Mouse (Mus musculus) intestine, embryonic 15.5 days (tissue): ENCODE measurements at regions not wholly inside any gene's neighbourhood (a gene's known extent, or its start where the extent isn't known, plus 50 kb on each side); places are given as distances from the start of the nearest gene placed in this dataset.
"Not testable (repeated sequence)": the region's sequence is repeated elsewhere in the genome, so short reads cannot be mapped to it uniquely, and the experiment has no call there.

Source experiments
- ATAC-seq: fragments of 200-750 bp; cut with Nextera tagmentation; 2 replicates; pipeline ENCODE4 v1.8.0; 2017; ENCODE audit warnings: moderate TSS enrichment, moderate library complexity
- H3K27ac ChIP-seq: fragments of 300-500 bp; sonication (generic); 2 replicates; pipeline ENCODE4 v1.5.1; 2015; ENCODE audit warnings: mild to moderate bottlenecking, inconsistent platforms
- H3K27me3 ChIP-seq: fragments of 300-500 bp; sonication (generic); replicated peaks from 2 replicates; pipeline ENCODE4 v1.6.1; 2015; ENCODE audit warnings: inconsistent platforms
- H3K36me3 ChIP-seq: fragments of 300-500 bp; sonication (generic); 2 replicates; pipeline ENCODE4 v1.6.1; 2015; ENCODE audit warnings: inconsistent platforms
- H3K4me1 ChIP-seq: fragments of 300-500 bp; sonication (generic); replicated peaks from 2 replicates; pipeline ENCODE4 v1.6.1; 2015; ENCODE audit warnings: inconsistent platforms
- H3K4me2 ChIP-seq: fragments of 300-500 bp; sonication (generic); replicated peaks from 2 replicates; pipeline ENCODE4 v1.6.1; 2015; ENCODE audit warnings: mild to moderate bottlenecking, inconsistent platforms
- H3K4me3 ChIP-seq: fragments of 300-500 bp; sonication (generic); replicated peaks from 2 replicates; pipeline ENCODE4 v1.5.1; 2015; ENCODE audit warnings: inconsistent platforms
- H3K9ac ChIP-seq: fragments of 300-500 bp; sonication (generic); 2 replicates; pipeline ENCODE4 v1.6.1; 2015; ENCODE audit warnings: inconsistent platforms
- H3K9me3 ChIP-seq: fragments of 300-500 bp; sonication (generic); 2 replicates; pipeline ENCODE4 v1.6.1; 2016; ENCODE audit warnings: inconsistent platforms
- WGBS: fragments of 180-500 bp; shearing (Covaris S2); methylation state at CpG from one replicate; pipeline ENCODE4 v1.1.7; 2015; 5-methylcytosine and 5-hydroxymethylcytosine counted together

GRCm38 (mm10) chr12:19125541-19125940 is 611.2 kb downstream of the 5730507C01Rik start:
- no peaks in the 10 kb centered on the region for H3K27me3 ChIP-seq
- H3K4me2 ChIP-seq = no peak overlapping the region
- H3K9me3 ChIP-seq = no peaks in the 10 kb centered on the region; the same call in 1 of the 2 replicates
- no peak for ATAC-seq
- H3K36me3 ChIP-seq = no peaks in the 10 kb centered on the region
- H3K9ac ChIP-seq = no peak overlapping the region
- no peak overlapping the region for H3K27ac ChIP-seq
- no peak overlapping the region for H3K4me3 ChIP-seq
- no peaks in the 10 kb centered on the region for H3K4me1 ChIP-seq
- WGBS = 66% methylated on average over 4 of the region's 4 CpGs

GRCm38 (mm10) chr12:19175631-19176030 is 661.3 kb downstream of the 5730507C01Rik start:
- H3K4me3 ChIP-seq = no peak overlapping the region
- H3K4me2 ChIP-seq = no peak overlapping the region
- H3K36me3 ChIP-seq = no peaks in the 10 kb centered on the region
- no peaks in the 10 kb centered on the region; the same call in 1 of the 2 replicates for H3K9me3 ChIP-seq
- H3K27me3 ChIP-seq = no peaks in the 10 kb centered on the region
- no peak for ATAC-seq
- H3K27ac ChIP-seq = no peak overlapping the region
- no peak overlapping the region for H3K9ac ChIP-seq
- WGBS = 13% methylated on average over 42 of the region's 43 CpGs
- H3K4me1 ChIP-seq = no peaks in the 10 kb centered on the region

- no peak overlapping the region for H3K4me3 ChIP-seq
- no peaks in the 10 kb centered on the region for H3K9me3 ChIP-seq
- no peaks in the 10 kb centered on the region for H3K4me1 ChIP-seq
- no peak for ATAC-seq
- H3K27me3 ChIP-seq = no peaks in the 10 kb centered on the region
- H3K9ac ChIP-seq = no peak overlapping the region
- H3K36me3 ChIP-seq = no peaks in the 10 kb centered on the region
- no peak overlapping the region for H3K4me2 ChIP-seq
- 92% methylated on average over 5 of the region's 5 CpGs for WGBS
- no peak overlapping the region for H3K27ac ChIP-seq
These were observed 678.1 kb downstream of the 5730507C01Rik start for GRCm38 (mm10) chr12:19192396-19192795.

- H3K4me1 ChIP-seq, H3K9ac ChIP-seq, H3K9me3 ChIP-seq, H3K27me3 ChIP-seq, ATAC-seq, H3K4me2 ChIP-seq, H3K36me3 ChIP-seq, H3K4me3 ChIP-seq, H3K27ac ChIP-seq: not testable (repeated sequence)
- WGBS = 87% methylated on average over 3 of the region's 3 CpGs
These were observed 678.7 kb downstream of the 5730507C01Rik start for GRCm38 (mm10) chr12:19193041-19193440.

GRCm38 (mm10) chr12:19223996-19224395 is 709.7 kb downstream of the 5730507C01Rik start:
- WGBS = 57% methylated on average over 1 of the region's 1 CpGs
- H3K27me3 ChIP-seq, ATAC-seq, H3K36me3 ChIP-seq, H3K4me3 ChIP-seq, H3K9me3 ChIP-seq, H3K27ac ChIP-seq, H3K9ac ChIP-seq, H3K4me1 ChIP-seq, H3K4me2 ChIP-seq: not testable (repeated sequence)

GRCm38 (mm10) chr12:19246731-19247130 is 707.6 kb upstream of the Gm21863 start:
- H3K4me3 ChIP-seq, H3K4me1 ChIP-seq, H3K36me3 ChIP-seq, H3K9me3 ChIP-seq, ATAC-seq, H3K27me3 ChIP-seq, H3K27ac ChIP-seq, H3K9ac ChIP-seq, H3K4me2 ChIP-seq: not testable (repeated sequence)
- WGBS = 95% methylated on average over 20 of the region's 23 CpGs

GRCm38 (mm10) chr12:19288271-19288890 is 665.9 kb upstream of the Gm21863 start:
- H3K9ac ChIP-seq = peak overlapping the region; percentile 48
- H3K27me3 ChIP-seq, H3K27ac ChIP-seq, H3K9me3 ChIP-seq, H3K36me3 ChIP-seq, H3K4me1 ChIP-seq: not testable (repeated sequence)
- peak overlapping the region; percentile 53 for H3K4me2 ChIP-seq
- H3K4me3 ChIP-seq = peak overlapping the region; percentile 46
- 5% methylated on average over 72 of the region's 75 CpGs for WGBS
- ATAC-seq = peak; percentile 97

- not testable (repeated sequence) for H3K4me1 ChIP-seq, H3K36me3 ChIP-seq, H3K9me3 ChIP-seq, H3K27ac ChIP-seq, ATAC-seq, H3K27me3 ChIP-seq
- Histone ChIP-seq H3K9ac (peak overlapping the region; percentile 48; the same call in 1 of the 2 replicates), H3K4me2 (peak overlapping the region; percentile 53), H3K4me3 (peak overlapping the region; percentile 46)
- WGBS = 39% methylated on average over 18 of the region's 18 CpGs
These were observed 665.3 kb upstream of the Gm21863 start for GRCm38 (mm10) chr12:19289038-19289437.

GRCm38 (mm10) chr12:19292068-19292770 is 662.1 kb upstream of the Gm21863 start:
- not testable (repeated sequence) for H3K4me3 ChIP-seq, H3K36me3 ChIP-seq, H3K4me2 ChIP-seq, H3K27me3 ChIP-seq, H3K27ac ChIP-seq, H3K9me3 ChIP-seq, ATAC-seq, H3K9ac ChIP-seq, H3K4me1 ChIP-seq
- WGBS = 93% methylated on average over 3 of the region's 3 CpGs
